Mouse (Mus musculus) T-helper 1 cell (primary cell): ENCODE data around the gene Cradd.

Source experiments
- in situ Hi-C: fragments of 300-600 bp; cut with MboI, MseI; formaldehyde crosslinking; loops from one replicate; pipeline ENCODE4 v1.15.1; 2025; ENCODE audit warnings: high pct_unique_total_duplicates

Cradd gene

GRCm38 (mm10) chr10:95162691-95163374, 161.1 kb downstream of the Cradd start:
- in situ Hi-C loops, result no loop called here

GRCm38 (mm10) chr10:95159675-95160256, 164.2 kb downstream of the Cradd start:
- in situ Hi-C loops, result no loop called here

GRCm38 (mm10) chr10:95156410-95156809, 167.5 kb downstream of the Cradd start:
- in situ Hi-C loops, result no loop called here

- in situ Hi-C loops, result no loop called here
Observed at GRCm38 (mm10) chr10:95154675-95155074, 169.3 kb downstream of the Cradd start.

GRCm38 (mm10) chr10:95153224-95153623, 170.7 kb downstream of the Cradd start:
- in situ Hi-C loops, result no loop called here

GRCm38 (mm10) chr10:95152503-95152989, 171.4 kb downstream of the Cradd start:
- in situ Hi-C loops, result no loop called here

- in situ Hi-C loops, result no loop called here
Observed at GRCm38 (mm10) chr10:95151012-95151768, 172.7 kb downstream of the Cradd start.

GRCm38 (mm10) chr10:95149666-95150065, 174.3 kb downstream of the Cradd start:
- in situ Hi-C loops, result no loop called here

GRCm38 (mm10) chr10:95148641-95149040, 175.3 kb downstream of the Cradd start:
- in situ Hi-C loops, result no loop called here

- in situ Hi-C loops, result no loop called here
Observed at GRCm38 (mm10) chr10:95147136-95147901, 176.6 kb downstream of the Cradd start.

- in situ Hi-C loops, result no loop called here
Observed at GRCm38 (mm10) chr10:95146491-95146890, 177.4 kb downstream of the Cradd start.

- in situ Hi-C loops, result no loop called here
Observed at GRCm38 (mm10) chr10:95145204-95145926, 178.6 kb downstream of the Cradd start.

GRCm38 (mm10) chr10:95144414-95145130, 179.4 kb downstream of the Cradd start:
- in situ Hi-C loops, result no loop called here

- in situ Hi-C loops, result no loop called here
Observed at GRCm38 (mm10) chr10:95143446-95144114, 180.4 kb downstream of the Cradd start.

- in situ Hi-C loops, result no loop called here
Observed at GRCm38 (mm10) chr10:95142844-95143435, 181.0 kb downstream of the Cradd start.

- in situ Hi-C loops, result no loop called here
Observed at GRCm38 (mm10) chr10:95141075-95141474, 182.9 kb downstream of the Cradd start.

GRCm38 (mm10) chr10:95140191-95140590, 183.7 kb downstream of the Cradd start:
- in situ Hi-C loops, result no loop called here

GRCm38 (mm10) chr10:95139645-95140044, 184.3 kb downstream of the Cradd start:
- in situ Hi-C loops, result no loop called here

GRCm38 (mm10) chr10:95133057-95133456, 190.9 kb downstream of the Cradd start:
- in situ Hi-C loops, result no loop called here
